Mouse (Mus musculus) hindbrain, embryonic 13.5 days (tissue): ENCODE results near the gene Gm38392. TPM values are rescaled to one million over a fixed set of nuclear protein-coding genes. Genes with fewer than 3 reads are reported as not detected.
A peak's percentile ranks its signal among the peaks of the same experiment; 100 is the strongest.

Experiments used
- ATAC-seq: fragments of 200-750 bp; cut with Nextera tagmentation; 2 replicates; pipeline ENCODE4 v1.8.0; 2017; ENCODE audit warnings: moderate TSS enrichment; ENCODE audit not compliant: low FRiP score
- H3K27ac ChIP-seq: fragments of 300-500 bp; sonication (generic); 2 replicates; pipeline ENCODE4 v1.5.1; 2015; ENCODE audit warnings: inconsistent platforms, mild to moderate bottlenecking, moderate library complexity
- H3K27me3 ChIP-seq: fragments of 300-500 bp; sonication (generic); 2 replicates; pipeline ENCODE4 v1.6.1; 2015; ENCODE audit warnings: mild to moderate bottlenecking, inconsistent platforms
- H3K36me3 ChIP-seq: fragments of 300-500 bp; sonication (generic); 2 replicates; pipeline ENCODE4 v1.6.1; 2015; ENCODE audit warnings: mild to moderate bottlenecking, inconsistent platforms
- H3K4me1 ChIP-seq: fragments of 300-500 bp; sonication (generic); replicated peaks from 2 replicates; pipeline ENCODE4 v1.6.1; 2015; ENCODE audit warnings: inconsistent platforms
- H3K4me2 ChIP-seq: fragments of 300-500 bp; sonication (generic); 2 replicates; pipeline ENCODE4 v1.6.1; 2015; ENCODE audit warnings: inconsistent platforms, mild to moderate bottlenecking, moderate library complexity
- H3K4me3 ChIP-seq: fragments of 300-500 bp; sonication (generic); 2 replicates; pipeline ENCODE4 v1.5.1; 2015; ENCODE audit warnings: mild to moderate bottlenecking, inconsistent platforms
- H3K9ac ChIP-seq: fragments of 300-500 bp; sonication (generic); 2 replicates; pipeline ENCODE4 v1.6.1; 2015; ENCODE audit warnings: mild to moderate bottlenecking, inconsistent platforms
- H3K9me3 ChIP-seq: fragments of 300-500 bp; sonication (generic); 2 replicates; pipeline ENCODE4 v1.6.1; 2016; ENCODE audit warnings: inconsistent platforms
- WGBS: fragments of 180-500 bp; shearing (Covaris S2); methylation state at CpG from one replicate; pipeline ENCODE4 v1.1.7; 2015; 5-methylcytosine and 5-hydroxymethylcytosine counted together
- polyA plus RNA-seq: library from polyadenylated mRNA; unstranded; fragments of >200 nt; fragmentation: Nextera tagmentation; extraction: Ambion mirVana; gene quantifications from 2 replicates; pipeline ENCODE4 v1.2.1, GENCODE M21; 2015

The Gm38392 gene
- polyA plus RNA-seq, 1 experiment from 2014 or later, result 0.29 TPM

- WGBS, result 7% methylated on average over 3 of the region's 3 CpGs
- H3K4me1 ChIP-seq, result peaks cover 65% of the 10 kb centered on the region
These were observed 78.7 kb downstream of the Gm38392 start for GRCm38 (mm10) chr3:88208226-88208720.

GRCm38 (mm10) chr3:88207451-88208100 is 79.4 kb downstream of the Gm38392 start:
- peaks cover 66% of the 10 kb centered on the region for H3K27me3 ChIP-seq
- peak overlapping the region; percentile 99 for H3K27ac ChIP-seq
- peak overlapping the region; percentile 75 for H3K4me3 ChIP-seq
- H3K4me1 ChIP-seq, result peaks cover 65% of the 10 kb centered on the region
- peak overlapping the region; percentile 99 for H3K9ac ChIP-seq
- ATAC-seq, result no peak
- under 1% methylated on average over 15 of the region's 15 CpGs for WGBS
- H3K36me3 ChIP-seq, result 0 out of 2 replicates have a peak, but pooled peaks cover 4% of the 10 kb centered on the region
- no peaks in the 10 kb centered on the region for H3K9me3 ChIP-seq
- H3K4me2 ChIP-seq, result peak overlapping the region; percentile 86

More at GRCm38 (mm10) chr3:88208226-88208720, 78.7 kb downstream of the Gm38392 start:
- Histone ChIP-seq H3K27ac (peak overlapping the region; percentile 99), H3K4me2 (peak overlapping the region; percentile 86), H3K9ac (peak overlapping the region; percentile 99), H3K4me3 (peak overlapping the region; percentile 75), H3K27me3 (peaks cover 65% of the 10 kb centered on the region), H3K36me3 (0 out of 2 replicates have a peak, but pooled peaks cover 4% of the 10 kb centered on the region), H3K9me3 (no peaks in the 10 kb centered on the region)
- ATAC-seq, result no peak

- H3K4me1 ChIP-seq, result peaks cover 65% of the 10 kb centered on the region
- peak overlapping the region; percentile 99 for H3K9ac ChIP-seq
- peak overlapping the region; percentile 86 for H3K4me2 ChIP-seq
- H3K36me3 ChIP-seq, result 0 out of 2 replicates have a peak, but pooled peaks cover 4% of the 10 kb centered on the region
- peak overlapping the region; percentile 99 for H3K27ac ChIP-seq
- WGBS, result 0% methylated on average over 14 of the region's 14 CpGs
- H3K4me3 ChIP-seq, result peak overlapping the region; percentile 75
- H3K27me3 ChIP-seq, result peaks cover 66% of the 10 kb centered on the region
- peak; percentile 41 for ATAC-seq
- H3K9me3 ChIP-seq, result no peaks in the 10 kb centered on the region
These were observed 80.1 kb downstream of the Gm38392 start for GRCm38 (mm10) chr3:88206901-88207371.

- peak overlapping the region; percentile 99 for H3K27ac ChIP-seq
- peak overlapping the region; percentile 99 for H3K9ac ChIP-seq
- peaks cover 68% of the 10 kb centered on the region for H3K27me3 ChIP-seq
- H3K4me1 ChIP-seq, result peaks cover 65% of the 10 kb centered on the region
- 0 out of 2 replicates have a peak, but pooled peaks cover 4% of the 10 kb centered on the region for H3K36me3 ChIP-seq
- peak; percentile 20 for ATAC-seq
- peak overlapping the region; percentile 86 for H3K4me2 ChIP-seq
- WGBS, result 1% methylated on average over 3 of the region's 3 CpGs
- H3K4me3 ChIP-seq, result peak overlapping the region; percentile 75
- no peaks in the 10 kb centered on the region for H3K9me3 ChIP-seq
These were observed 80.5 kb downstream of the Gm38392 start for GRCm38 (mm10) chr3:88206500-88206899.

- H3K4me1 ChIP-seq, result peaks cover 66% of the 10 kb centered on the region
- ATAC-seq, result peak; percentile 72
- H3K36me3 ChIP-seq, result 0 out of 2 replicates have a peak, but pooled peaks cover 4% of the 10 kb centered on the region
- H3K9me3 ChIP-seq, result no peaks in the 10 kb centered on the region
- peak overlapping the region; percentile 99 for H3K27ac ChIP-seq
- peak overlapping the region; percentile 86 for H3K4me2 ChIP-seq
- WGBS, result 3% methylated on average over 8 of the region's 8 CpGs
- peak overlapping the region; percentile 75 for H3K4me3 ChIP-seq
- peaks cover 65% of the 10 kb centered on the region for H3K27me3 ChIP-seq
- H3K9ac ChIP-seq, result peak overlapping the region; percentile 99
These were observed 81.2 kb downstream of the Gm38392 start for GRCm38 (mm10) chr3:88205563-88206491.

GRCm38 (mm10) chr3:88205176-88205562 is 81.8 kb downstream of the Gm38392 start:
- Histone ChIP-seq H3K4me2 (peak overlapping the region; percentile 86), H3K4me1 (peaks cover 66% of the 10 kb centered on the region), H3K9ac (peak overlapping the region; percentile 99), H3K27me3 (peaks cover 64% of the 10 kb centered on the region), H3K36me3 (0 out of 2 replicates have a peak, but pooled peaks cover 1% of the 10 kb centered on the region), H3K4me3 (0 out of 2 replicates have a peak overlapping the region, but pooled peaks have one; percentile 12), H3K27ac (peak overlapping the region; percentile 99), H3K9me3 (no peaks in the 10 kb centered on the region)
- WGBS, result 2% methylated on average over 4 of the region's 4 CpGs
- peak; percentile 16 for ATAC-seq

GRCm38 (mm10) chr3:88204751-88205150 is 82.3 kb downstream of the Gm38392 start:
- peak overlapping the region; percentile 99 for H3K27ac ChIP-seq
- WGBS, result 12% methylated on average over 1 of the region's 1 CpGs
- H3K4me1 ChIP-seq, result peaks cover 66% of the 10 kb centered on the region
- no peaks in the 10 kb centered on the region for H3K36me3 ChIP-seq
- H3K9me3 ChIP-seq, result no peaks in the 10 kb centered on the region
- peak overlapping the region; percentile 86 for H3K4me2 ChIP-seq
- H3K4me3 ChIP-seq, result no peak overlapping the region
- ATAC-seq, result no peak
- H3K9ac ChIP-seq, result peak overlapping the region; percentile 99
- peaks cover 60% of the 10 kb centered on the region for H3K27me3 ChIP-seq

GRCm38 (mm10) chr3:88203999-88204700 is 82.9 kb downstream of the Gm38392 start:
- 5% methylated on average over 7 of the region's 7 CpGs for WGBS
- Histone ChIP-seq H3K4me2 (peak overlapping the region; percentile 86), H3K36me3 (no peaks in the 10 kb centered on the region), H3K9ac (peak overlapping the region; percentile 99), H3K27me3 (peaks cover 57% of the 10 kb centered on the region), H3K27ac (peak overlapping the region; percentile 99), H3K9me3 (no peaks in the 10 kb centered on the region), H3K4me3 (peak overlapping the region; percentile 8; the same call in 1 of the 2 replicates), H3K4me1 (peaks cover 66% of the 10 kb centered on the region)
- no peak for ATAC-seq

- H3K9me3 ChIP-seq, result no peaks in the 10 kb centered on the region
- H3K36me3 ChIP-seq, result no peaks in the 10 kb centered on the region
- H3K4me1 ChIP-seq, result peaks cover 70% of the 10 kb centered on the region
- H3K4me2 ChIP-seq, result peak overlapping the region; percentile 86
- no peak overlapping the region for H3K4me3 ChIP-seq
- no peak for ATAC-seq
- H3K9ac ChIP-seq, result 0 out of 2 replicates have a peak overlapping the region, but pooled peaks have one; percentile 99
- H3K27ac ChIP-seq, result peak overlapping the region; percentile 99
- 5% methylated on average over 5 of the region's 5 CpGs for WGBS
- H3K27me3 ChIP-seq, result peaks cover 54% of the 10 kb centered on the region
These were observed 83.6 kb downstream of the Gm38392 start for GRCm38 (mm10) chr3:88203456-88203855.

GRCm38 (mm10) chr3:88202986-88203385 is 84.0 kb downstream of the Gm38392 start:
- H3K9me3 ChIP-seq, result no peaks in the 10 kb centered on the region
- ATAC-seq, result no peak
- peaks cover 54% of the 10 kb centered on the region for H3K27me3 ChIP-seq
- WGBS, result 4% methylated on average over 6 of the region's 6 CpGs
- peak overlapping the region; percentile 99 for H3K27ac ChIP-seq
- no peaks in the 10 kb centered on the region for H3K36me3 ChIP-seq
- H3K4me1 ChIP-seq, result peaks cover 75% of the 10 kb centered on the region
- H3K4me2 ChIP-seq, result peak overlapping the region; percentile 86
- H3K4me3 ChIP-seq, result peak overlapping the region; percentile 61; the same call in 1 of the 2 replicates
- peak overlapping the region; percentile 97 for H3K9ac ChIP-seq

- ATAC-seq, result no peak
- peak overlapping the region; percentile 97 for H3K9ac ChIP-seq
- 10% methylated on average over 5 of the region's 5 CpGs for WGBS
These were observed 85.4 kb downstream of the Gm38392 start for GRCm38 (mm10) chr3:88201640-88202039.

More at GRCm38 (mm10) chr3:88201640-88202039, 85.4 kb downstream of the Gm38392 start:
- Histone ChIP-seq H3K4me1 (peaks cover 81% of the 10 kb centered on the region), H3K27ac (peak overlapping the region; percentile 99), H3K9me3 (no peaks in the 10 kb centered on the region), H3K27me3 (peaks cover 62% of the 10 kb centered on the region), H3K4me2 (peak overlapping the region; percentile 86), H3K36me3 (no peaks in the 10 kb centered on the region), H3K4me3 (peak overlapping the region; percentile 61)
